Mouse (Mus musculus) embryonic fibroblast, embryonic 13.5 days (primary cell): ENCODE results near the gene Ppm1b. TPM values are rescaled to one million over a fixed set of nuclear protein-coding genes. Genes with fewer than 3 reads are reported as not detected.

Source experiments
- H3K27ac ChIP-seq: 2 replicates; pipeline ENCODE4 v1.5.1; 2012; ENCODE audit warnings: low read length, control low read depth, inconsistent platforms; ENCODE audit not compliant: insufficient read depth
- H3K4me1 ChIP-seq: 2 replicates; pipeline ENCODE4 v1.6.1; 2011; ENCODE audit warnings: low read length; ENCODE audit not compliant: control insufficient read depth, insufficient read depth
- H3K4me3 ChIP-seq: 2 replicates; pipeline ENCODE4 v1.5.1; 2011; ENCODE audit warnings: mild to moderate bottlenecking, control low read depth, low read length; ENCODE audit not compliant: insufficient read depth
- CTCF ChIP-seq: IDR thresholded peaks from 2 replicates; pipeline ENCODE4 v1.5.1; 2011; ENCODE audit warnings: mild to moderate bottlenecking, control low read depth, low read length, moderate library complexity, borderline replicate concordance; ENCODE audit not compliant: insufficient read depth
- POLR2A ChIP-seq: IDR thresholded peaks from 2 replicates; pipeline ENCODE4 v1.6.1; 2011; ENCODE audit warnings: low read depth, mild to moderate bottlenecking, control low read depth, low read length, moderate library complexity
- polyA plus RNA-seq: library from polyadenylated mRNA; stranded (reverse); fragments of >200 nt; gene quantifications from 2 replicates; pipeline ENCODE4 v1.2.4, GENCODE M21; 2011; ENCODE audit warnings: low read depth; ENCODE audit not compliant: missing spikeins, insufficient read length

The Ppm1b gene
- polyA plus RNA-seq, 1 experiment: 56.9 TPM

DNA sequence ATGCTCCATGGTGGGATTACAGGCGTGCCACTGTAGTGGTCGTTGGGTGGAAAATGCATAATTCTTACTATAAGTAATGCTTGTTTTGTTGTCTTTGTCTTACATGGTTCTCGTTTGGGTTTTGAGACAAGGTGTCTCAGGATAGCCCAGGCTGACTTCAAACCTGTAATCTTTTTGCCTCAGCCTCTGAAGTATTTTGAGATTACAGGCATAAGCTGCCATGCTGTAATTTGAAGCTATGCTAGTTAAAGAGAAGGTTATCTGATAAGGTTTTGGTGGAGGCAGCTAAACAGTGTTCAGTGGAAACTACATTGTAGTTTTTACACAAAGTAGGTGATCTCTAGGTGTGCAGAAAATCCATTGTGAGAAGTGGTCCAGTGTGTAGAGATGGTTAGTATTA lies 61.8 kb downstream of the Ppm1b start:
- TF ChIP-seq POLR2A: no peak
- no peak for TF ChIP-seq CTCF
- no peak overlapping the region for H3K27ac ChIP-seq
- no peaks in the 10 kb centered on the region for H3K4me1 ChIP-seq
- no peak overlapping the region for H3K4me3 ChIP-seq

DNA sequence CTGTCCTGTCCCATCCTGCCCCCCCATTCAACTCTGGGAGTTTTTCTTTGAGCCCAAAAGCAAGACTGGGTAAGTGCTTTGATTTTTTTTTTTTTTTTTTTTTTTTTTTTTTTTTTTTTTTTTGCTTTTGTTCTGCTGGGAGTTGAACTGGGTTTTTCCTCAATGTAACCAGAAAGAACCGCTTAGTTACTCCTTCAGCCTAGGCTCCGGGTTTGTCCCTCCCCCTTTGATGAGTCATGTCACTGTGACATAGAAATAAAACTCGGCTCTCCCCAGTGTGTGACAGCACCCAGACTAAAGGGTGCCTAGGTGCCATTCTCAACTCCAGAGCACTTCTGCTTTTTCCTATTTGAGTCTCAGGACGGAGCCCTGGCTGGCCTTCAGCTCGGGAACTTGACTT lies 62.3 kb downstream of the Ppm1b start:
- TF ChIP-seq CTCF: no peak
- TF ChIP-seq POLR2A: no peak
- no peaks in the 10 kb centered on the region for H3K4me1 ChIP-seq
- no peak overlapping the region for H3K27ac ChIP-seq
- H3K4me3 ChIP-seq: no peak overlapping the region

DNA sequence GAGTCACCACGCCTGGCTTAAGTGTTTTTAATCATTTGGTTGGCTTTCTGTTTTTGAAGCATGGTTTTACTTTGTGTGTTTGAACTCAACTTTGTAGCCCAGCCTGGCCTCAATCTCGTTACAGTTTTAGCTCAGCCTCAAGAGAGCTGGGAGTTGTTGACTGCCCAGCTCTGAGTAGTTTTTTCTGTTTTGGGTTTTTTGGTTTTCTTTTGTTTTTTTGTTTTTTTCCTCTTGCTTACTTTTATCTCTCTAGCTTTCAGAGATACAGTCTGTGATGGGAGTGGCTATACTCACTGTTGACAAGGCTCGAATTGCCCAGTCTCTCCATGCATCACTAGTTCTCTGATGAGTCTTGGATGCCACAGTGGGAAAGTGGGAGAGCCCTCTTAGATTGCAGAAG lies 63.8 kb downstream of the Ppm1b start:
- H3K4me3 ChIP-seq: no peak overlapping the region
- no peaks in the 10 kb centered on the region for H3K4me1 ChIP-seq
- H3K27ac ChIP-seq: no peak overlapping the region
- TF ChIP-seq CTCF: no peak
- TF ChIP-seq POLR2A: no peak

DNA sequence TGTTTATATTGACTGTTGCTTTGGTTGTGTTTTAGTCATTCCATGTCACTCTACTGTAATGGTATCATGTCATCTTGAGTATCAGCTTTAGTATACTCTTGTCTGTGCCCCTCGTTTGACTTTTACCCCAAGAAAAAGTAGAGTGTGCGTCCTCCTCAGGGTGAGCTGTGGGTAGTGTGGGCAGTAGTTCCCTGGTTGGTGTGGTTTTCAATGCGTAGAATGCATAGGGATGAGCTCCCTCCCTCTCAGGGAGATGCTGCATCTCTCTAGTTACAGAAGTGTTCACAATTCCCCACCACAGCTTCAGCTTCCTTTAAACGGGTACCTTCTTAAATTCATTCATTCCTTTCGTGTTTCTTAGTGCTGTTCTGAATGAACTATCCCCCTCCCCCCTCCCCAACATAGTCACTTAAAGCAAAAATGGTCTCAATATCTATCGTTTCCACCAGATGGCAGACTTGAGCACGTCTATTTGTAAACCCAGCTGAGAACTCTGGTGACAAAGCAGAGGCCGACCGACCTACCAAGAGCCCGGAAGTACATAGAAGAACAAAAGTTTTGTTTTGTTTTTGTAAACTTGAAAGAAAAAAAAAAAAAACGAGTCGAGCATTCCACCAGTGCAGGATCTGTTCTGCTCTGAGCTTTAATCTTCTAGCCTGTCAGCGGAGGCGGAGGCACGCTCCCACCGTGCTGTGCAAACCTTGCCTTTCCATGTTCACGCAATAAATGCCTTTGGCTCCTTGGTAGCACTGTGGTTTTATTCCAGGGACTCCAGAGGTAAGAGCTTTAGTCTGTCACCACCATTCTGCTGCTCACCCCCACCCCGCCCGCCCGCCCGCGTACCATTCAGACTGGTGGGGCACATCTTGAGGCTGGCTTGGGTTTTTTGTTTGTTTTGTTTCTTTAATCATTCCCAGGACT lies 67.0 kb downstream of the Ppm1b start:
- TF ChIP-seq POLR2A: no peak
- no peak for TF ChIP-seq CTCF
- Histone ChIP-seq H3K4me3 (no peak overlapping the region), H3K27ac (no peak overlapping the region), H3K4me1 (no peaks in the 10 kb centered on the region)

DNA sequence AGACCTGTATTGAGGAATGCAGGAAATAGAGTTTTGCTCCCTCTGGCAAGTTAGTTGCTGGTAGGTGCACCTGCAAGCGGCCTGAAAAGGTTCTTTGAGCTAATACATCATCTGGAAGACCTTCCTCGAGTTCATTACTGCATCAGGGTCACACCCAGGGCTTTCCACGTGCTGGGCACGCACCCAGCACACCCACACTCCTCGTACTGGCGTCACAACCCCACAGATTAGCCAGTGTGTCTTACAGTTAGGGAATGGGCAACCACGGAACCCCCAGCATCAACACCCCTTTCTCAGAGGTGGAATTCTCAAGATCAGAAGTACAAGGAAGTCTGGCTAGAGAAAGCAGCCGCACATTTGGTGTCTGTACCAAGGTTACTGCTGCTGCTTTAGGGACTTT lies 67.7 kb downstream of the Ppm1b start:
- Histone ChIP-seq H3K4me3 (no peak overlapping the region), H3K27ac (no peak overlapping the region), H3K4me1 (no peaks in the 10 kb centered on the region)
- no peak for TF ChIP-seq POLR2A
- TF ChIP-seq CTCF: no peak

DNA sequence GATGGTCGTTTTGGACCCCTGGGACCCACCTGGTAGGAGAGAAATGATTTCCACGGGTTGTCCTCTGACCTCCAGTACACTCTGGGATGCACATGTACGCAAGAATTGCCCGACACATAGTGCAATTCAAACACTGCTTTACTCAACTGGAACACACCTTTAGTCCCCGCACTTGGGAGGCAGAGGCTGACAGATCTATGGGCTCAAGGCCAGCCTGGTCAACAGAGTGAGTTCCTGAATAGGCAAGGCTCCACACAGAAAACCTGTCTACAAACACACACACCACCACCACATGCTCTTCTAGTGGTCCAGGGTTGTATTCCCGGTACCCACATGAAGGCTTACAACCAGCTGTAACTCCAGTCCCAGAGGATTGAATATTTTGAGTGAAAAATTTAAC lies 68.6 kb downstream of the Ppm1b start:
- no peaks in the 10 kb centered on the region for H3K4me1 ChIP-seq
- H3K27ac ChIP-seq: no peak overlapping the region
- no peak overlapping the region for H3K4me3 ChIP-seq
- TF ChIP-seq POLR2A: no peak
- no peak for TF ChIP-seq CTCF

DNA sequence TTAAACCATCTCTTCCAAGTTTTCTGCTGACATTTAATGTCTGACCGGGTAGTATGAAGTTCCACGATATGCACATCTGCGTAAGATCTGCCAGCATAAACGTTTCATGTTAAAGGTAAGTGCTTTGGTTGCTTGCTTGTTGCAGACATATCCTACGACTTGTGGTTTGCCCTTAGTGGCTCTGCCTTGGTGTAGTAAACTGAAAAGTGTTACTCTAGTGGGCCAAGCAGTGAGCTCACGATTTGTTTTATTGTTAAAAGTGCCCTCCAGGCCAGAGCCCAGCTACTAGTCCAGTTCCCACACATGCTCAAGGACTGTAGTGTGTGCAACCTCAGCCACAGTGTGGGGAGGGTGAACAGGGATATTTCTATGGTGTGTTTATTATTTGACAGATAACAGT lies 69.9 kb downstream of the Ppm1b start:
- H3K4me1 ChIP-seq: no peaks in the 10 kb centered on the region
- H3K4me3 ChIP-seq: no peak overlapping the region
- no peak overlapping the region for H3K27ac ChIP-seq
- TF ChIP-seq POLR2A (no peak), CTCF (no peak)

DNA sequence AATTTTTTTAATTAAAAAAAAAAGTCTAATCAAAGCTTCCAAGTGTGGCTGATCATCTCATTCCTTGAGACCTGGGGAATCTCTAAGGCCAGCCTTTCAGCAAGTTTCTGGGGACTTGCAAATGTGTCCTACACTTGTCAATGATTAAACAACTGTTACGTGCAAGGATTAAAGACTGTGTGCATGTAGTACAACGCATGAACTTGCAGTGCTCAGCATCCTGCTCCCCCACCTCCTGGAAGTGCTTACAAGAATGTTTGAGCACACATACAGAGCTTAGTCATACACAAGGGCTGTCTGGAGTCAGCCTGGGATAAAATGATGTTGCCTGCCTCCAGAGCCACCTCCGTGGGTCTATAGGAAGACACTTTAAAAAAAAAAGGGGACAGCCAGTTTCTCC lies 70.7 kb downstream of the Ppm1b start:
- Histone ChIP-seq H3K4me1 (no peaks in the 10 kb centered on the region), H3K4me3 (no peak overlapping the region), H3K27ac (no peak overlapping the region)
- TF ChIP-seq POLR2A (no peak), CTCF (no peak)

DNA sequence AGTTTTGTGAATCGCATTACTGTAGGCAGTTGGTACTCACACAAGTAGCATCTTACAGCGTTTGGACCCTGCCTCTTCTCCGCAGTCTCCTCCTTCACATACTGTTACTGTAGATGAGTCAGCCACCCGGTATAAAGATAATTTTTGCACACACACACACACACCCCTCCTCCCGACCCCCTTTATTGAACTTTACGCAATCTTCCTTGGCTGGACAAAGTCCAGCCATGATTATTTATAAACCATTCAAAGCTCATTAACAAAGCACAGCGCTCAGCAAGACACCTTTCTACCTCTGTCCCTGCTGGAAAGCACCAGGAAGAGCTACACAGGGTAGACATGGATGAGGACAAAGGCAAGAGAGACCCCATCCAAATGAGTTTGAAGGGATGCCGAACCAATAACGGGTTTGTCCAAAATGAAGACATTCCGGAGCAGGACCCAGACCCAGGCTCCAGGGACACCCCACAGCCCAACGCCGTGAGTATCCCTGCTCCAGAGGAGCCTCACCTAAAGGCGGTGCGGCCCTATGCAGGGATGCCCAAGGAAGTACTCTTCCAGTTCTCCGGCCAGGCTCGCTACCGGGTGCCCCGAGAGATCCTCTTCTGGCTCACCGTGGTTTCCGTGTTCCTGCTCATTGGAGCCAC lies 71.7 kb downstream of the Ppm1b start, which contains the start of gene Slc3a1:
Slc3a1 (plus strand) TSS at position 284 of the 647 bp plus-strand sequence.
- no peaks in the 10 kb centered on the region for H3K4me1 ChIP-seq

DNA sequence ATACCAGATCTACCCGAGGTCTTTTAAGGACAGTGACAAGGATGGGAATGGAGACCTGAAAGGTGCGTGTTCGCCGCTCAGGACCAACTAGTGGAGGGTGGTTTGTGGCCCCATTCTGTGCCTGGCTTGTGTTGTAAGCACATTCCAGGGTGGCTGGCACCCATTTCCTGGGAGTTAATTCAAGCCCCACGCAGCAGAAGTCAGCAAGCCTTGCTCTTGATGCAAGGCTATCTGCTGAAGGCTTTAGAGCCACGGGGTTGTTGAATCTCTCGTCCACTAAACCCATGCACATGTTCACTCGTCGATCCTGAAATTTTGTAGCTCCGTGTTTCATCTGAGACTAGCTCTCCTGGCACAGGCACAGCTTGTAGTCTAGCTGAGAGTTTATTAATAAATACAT lies 72.3 kb downstream of the Ppm1b start:
- no peak for TF ChIP-seq CTCF
- TF ChIP-seq POLR2A: no peak
- Histone ChIP-seq H3K27ac (no peak overlapping the region), H3K4me3 (no peak overlapping the region), H3K4me1 (no peaks in the 10 kb centered on the region)

More for the DNA sequence above, 71.7 kb downstream of the Ppm1b start, which contains the start of gene Slc3a1:
- no peak for TF ChIP-seq POLR2A
- no peak for TF ChIP-seq CTCF
- Histone ChIP-seq H3K27ac (no peak within 1 kb of the TSS), H3K4me3 (no peak within 1 kb of the TSS)
